Mouse (Mus musculus): ENCODE measurements around the gene Prok1.

- TF ChIP-seq POLR2A (IDR thresholded peaks at IDR 0.05; ENCODE audit: borderline replicate concordance, low read depth, low read length) (no peak), CTCF (IDR thresholded peaks at IDR 0.05; ENCODE audit: low read depth, low read length) (no peak)
Observed at GRCm38 (mm10) chr3:107223230-107223629, 16.3 kb downstream of the Prok1 start.

Data from bone marrow macrophage, adult 2 months (primary cell).